Mouse (Mus musculus) embryonic facial prominence, embryonic 12.5 days (tissue): ENCODE measurements around the gene Areg. TPM values are rescaled to one million over a fixed set of nuclear protein-coding genes. Genes with fewer than 3 reads are reported as not detected.
A peak's percentile ranks its signal among the peaks of the same experiment; 100 is the strongest.

ENCODE experiments used
- ATAC-seq: fragments of 200-750 bp; cut with Nextera tagmentation; 2 replicates; pipeline ENCODE4 v1.8.0; 2017; ENCODE audit not compliant: insufficient number of reproducible peaks, insufficient read depth, low FRiP score, low TSS enrichment
- H3K27ac ChIP-seq: fragments of 300-500 bp; sonication (generic); 2 replicates; pipeline ENCODE4 v1.5.1; 2016; ENCODE audit warnings: mild to moderate bottlenecking
- H3K27me3 ChIP-seq: fragments of 300-500 bp; sonication (generic); 2 replicates; pipeline ENCODE4 v1.6.1; 2016; ENCODE audit warnings: mild to moderate bottlenecking, moderate library complexity
- H3K36me3 ChIP-seq: fragments of 300-500 bp; sonication (generic); 2 replicates; pipeline ENCODE4 v1.6.1; 2016; ENCODE audit warnings: mild to moderate bottlenecking
- H3K4me1 ChIP-seq: fragments of 300-500 bp; sonication (generic); 2 replicates; pipeline ENCODE4 v1.6.1; 2016
- H3K4me2 ChIP-seq: fragments of 300-500 bp; sonication (generic); replicated peaks from 2 replicates; pipeline ENCODE4 v1.6.1; 2016; ENCODE audit warnings: mild to moderate bottlenecking, moderate library complexity
- H3K4me3 ChIP-seq: fragments of 300-500 bp; sonication (generic); 2 replicates; pipeline ENCODE4 v1.5.1; 2016; ENCODE audit warnings: mild to moderate bottlenecking
- H3K9ac ChIP-seq: fragments of 300-500 bp; sonication (generic); 2 replicates; pipeline ENCODE4 v1.6.1; 2016; ENCODE audit warnings: mild to moderate bottlenecking, moderate library complexity
- H3K9me3 ChIP-seq: fragments of 300-500 bp; sonication (generic); 2 replicates; pipeline ENCODE4 v1.6.1; 2016; ENCODE audit warnings: mild to moderate bottlenecking, moderate library complexity
- WGBS: fragments of 180-500 bp; shearing (Covaris S2); methylation state at CpG from one replicate; pipeline ENCODE4 v1.1.7; 2016; 5-methylcytosine and 5-hydroxymethylcytosine counted together
- polyA plus RNA-seq: library from polyadenylated mRNA; unstranded; fragments of >200 nt; fragmentation: Nextera tagmentation; extraction: Ambion mirVana; gene quantifications from 2 replicates; pipeline ENCODE4 v1.2.1, GENCODE M21; 2016

The Areg gene
- polyA plus RNA-seq, 1 experiment from 2014 or later: 0.27 TPM

DNA sequence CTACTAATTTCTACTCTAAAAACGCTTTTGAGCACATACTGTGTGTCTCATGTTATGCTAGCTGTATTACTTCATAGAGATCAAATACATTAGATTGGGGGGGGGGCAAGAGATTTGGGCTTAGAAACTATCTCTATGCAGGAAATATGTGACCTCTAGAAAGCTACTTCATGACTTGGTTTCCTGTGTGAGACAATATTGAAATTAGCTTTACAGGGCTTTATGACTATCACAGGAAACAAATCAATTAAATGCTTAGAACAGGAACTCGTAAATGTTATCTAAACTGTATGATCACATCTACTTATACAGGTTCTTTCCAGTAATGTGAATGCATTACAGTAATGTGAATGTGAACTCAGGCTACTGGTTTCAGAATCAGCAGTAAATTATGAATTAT lies 15.3 kb upstream of the Areg start:
- no peak for ATAC-seq
- H3K27ac ChIP-seq: no peak overlapping the region
- H3K36me3 ChIP-seq: no peaks in the 10 kb centered on the region
- H3K4me1 ChIP-seq: no peaks in the 10 kb centered on the region
- no peaks in the 10 kb centered on the region for H3K27me3 ChIP-seq
- no peak overlapping the region for H3K4me3 ChIP-seq
- 87% methylated on average over 2 of the region's 2 CpGs for WGBS
- H3K4me2 ChIP-seq: no peak overlapping the region
- H3K9me3 ChIP-seq: no peaks in the 10 kb centered on the region
- H3K9ac ChIP-seq: no peak overlapping the region

DNA sequence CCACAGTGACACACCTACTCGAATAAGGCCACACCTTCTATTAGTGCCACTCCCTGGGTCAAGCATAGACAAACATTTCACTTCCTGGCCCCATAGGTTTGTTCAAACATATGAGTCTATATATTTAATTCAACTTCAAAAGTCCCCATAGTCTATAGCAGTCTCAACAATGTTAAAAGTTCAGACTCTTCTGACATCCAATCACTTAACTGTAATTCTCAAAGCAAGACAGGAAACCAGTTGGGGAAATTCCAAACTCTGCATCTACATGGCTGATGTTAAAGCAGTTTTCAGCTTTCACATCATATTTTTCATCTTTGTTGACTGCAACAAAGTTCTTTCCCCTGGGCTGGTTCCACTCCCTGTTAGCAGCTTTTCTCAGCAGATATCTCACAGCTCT lies 12.8 kb upstream of the Areg start:
- Histone ChIP-seq H3K9me3 (no peaks in the 10 kb centered on the region), H3K4me1 (no peaks in the 10 kb centered on the region), H3K4me2 (no peak overlapping the region), H3K27ac (no peak overlapping the region), H3K36me3 (no peaks in the 10 kb centered on the region), H3K9ac (no peak overlapping the region), H3K4me3 (no peak overlapping the region), H3K27me3 (no peaks in the 10 kb centered on the region)
- 88% methylated on average over 1 of the region's 1 CpGs for WGBS
- no peak for ATAC-seq

DNA sequence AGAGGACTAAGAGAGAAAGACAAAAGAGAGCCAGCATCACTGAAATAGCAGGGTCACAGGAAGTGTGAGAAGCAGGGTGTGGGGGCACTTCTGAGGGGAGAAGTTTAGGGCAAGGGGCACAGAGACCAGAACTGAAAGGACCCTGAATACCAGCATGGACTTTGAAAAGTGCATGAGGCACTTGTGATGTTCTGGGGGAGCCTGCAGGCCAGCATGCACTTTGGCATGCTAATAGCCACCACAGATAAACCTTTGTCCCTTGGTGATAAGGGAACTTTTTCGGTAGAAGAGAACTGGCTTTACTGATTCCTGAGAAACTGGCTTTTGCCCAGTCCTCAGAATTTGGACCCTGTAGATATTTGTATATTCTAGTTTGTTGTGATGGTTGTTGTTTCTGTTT lies 4.4 kb upstream of the Areg start:
- Histone ChIP-seq H3K36me3 (no peaks in the 10 kb centered on the region), H3K4me3 (no peak overlapping the region), H3K4me1 (peaks cover 4% of the 10 kb centered on the region; the same call in 1 of the 2 replicates), H3K9me3 (no peaks in the 10 kb centered on the region), H3K27ac (no peak overlapping the region), H3K4me2 (no peak overlapping the region), H3K9ac (no peak overlapping the region), H3K27me3 (peaks cover 7% of the 10 kb centered on the region; the same call in 1 of the 2 replicates)
- 40% methylated on average over 1 of the region's 1 CpGs for WGBS
- no peak for ATAC-seq

DNA sequence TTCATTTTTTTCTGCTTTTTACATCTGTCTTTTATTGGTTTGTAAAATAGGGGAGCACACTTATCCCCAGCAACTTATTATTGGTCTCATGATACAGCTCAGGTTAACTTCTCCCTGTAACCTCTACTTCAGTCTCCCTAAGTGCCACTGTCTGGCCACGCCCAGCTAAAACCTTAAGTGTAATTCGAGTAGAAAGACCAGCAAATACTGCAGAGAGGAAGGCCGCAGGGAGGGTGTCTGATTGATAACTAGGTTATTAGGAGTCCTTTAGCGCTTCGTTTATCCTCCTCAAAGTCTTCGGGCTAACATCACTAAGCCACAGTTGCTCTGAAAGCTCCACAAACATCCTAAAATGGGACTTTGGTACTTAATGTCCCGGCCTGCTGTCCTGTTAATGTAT lies 429 bp upstream of the Areg start:
- H3K9ac ChIP-seq: no peak overlapping the region
- no peaks in the 10 kb centered on the region for H3K9me3 ChIP-seq
- H3K4me2 ChIP-seq: peak overlapping the region; percentile 93
- H3K27ac ChIP-seq: no peak overlapping the region
- 2% methylated on average over 7 of the region's 7 CpGs for WGBS
- no peak for ATAC-seq
- H3K4me3 ChIP-seq: peak overlapping the region; percentile 51
- H3K27me3 ChIP-seq: peaks cover 21% of the 10 kb centered on the region
- H3K36me3 ChIP-seq: no peaks in the 10 kb centered on the region
- peaks cover 4% of the 10 kb centered on the region; the same call in 1 of the 2 replicates for H3K4me1 ChIP-seq

DNA sequence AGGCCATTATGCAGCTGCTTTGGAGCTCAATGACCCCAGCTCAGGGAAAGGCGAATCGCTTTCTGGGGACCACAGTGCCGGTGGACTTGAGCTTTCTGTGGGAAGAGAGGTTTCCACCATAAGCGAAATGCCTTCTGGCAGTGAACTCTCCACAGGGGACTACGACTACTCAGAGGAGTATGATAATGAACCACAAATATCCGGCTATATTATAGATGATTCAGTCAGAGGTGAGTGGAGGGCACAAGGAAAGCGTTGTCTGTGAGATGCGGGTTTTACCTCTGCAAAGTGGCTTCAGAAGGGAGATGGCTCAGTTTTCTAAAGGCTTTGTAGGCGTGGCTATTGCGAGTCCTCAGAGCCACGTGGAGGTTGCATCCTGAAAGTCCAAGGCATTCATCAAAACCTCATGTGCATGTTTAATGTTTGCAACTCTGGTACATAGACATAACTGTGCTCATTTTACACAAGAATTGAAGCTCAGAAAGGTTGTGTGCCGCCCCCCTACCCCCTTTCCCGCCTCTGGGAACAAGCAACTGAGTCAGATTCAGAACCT lies 1.6 kb downstream of the Areg start:
- H3K9ac ChIP-seq: no peak overlapping the region
- no peaks in the 10 kb centered on the region for H3K36me3 ChIP-seq
- no peak overlapping the region for H3K4me2 ChIP-seq
- no peak for ATAC-seq
- H3K27me3 ChIP-seq: peaks cover 21% of the 10 kb centered on the region
- H3K4me3 ChIP-seq: no peak overlapping the region
- peaks cover 4% of the 10 kb centered on the region; the same call in 1 of the 2 replicates for H3K4me1 ChIP-seq
- H3K27ac ChIP-seq: no peak overlapping the region
- 43% methylated on average over 13 of the region's 13 CpGs for WGBS
- no peaks in the 10 kb centered on the region for H3K9me3 ChIP-seq

DNA sequence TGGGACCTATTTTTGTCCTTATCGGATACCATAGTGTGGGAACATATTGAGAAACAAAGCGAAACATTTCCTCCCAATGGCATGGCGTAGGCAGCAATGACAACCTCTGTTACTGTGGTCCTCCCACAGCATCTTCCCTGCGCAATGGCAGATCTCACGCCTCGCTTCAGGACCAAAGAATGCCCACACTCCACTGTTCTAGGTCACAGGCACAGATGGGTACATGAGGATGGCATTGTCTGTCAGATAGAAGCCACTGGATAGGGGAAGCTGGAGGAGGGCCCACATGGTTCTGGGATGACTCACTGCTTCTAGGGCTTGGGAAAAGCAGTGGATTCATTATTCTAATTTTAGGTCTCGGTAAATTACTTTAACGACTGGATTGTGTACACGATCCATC lies 5.6 kb downstream of the Areg start:
- no peak overlapping the region for H3K27ac ChIP-seq
- no peak overlapping the region for H3K4me2 ChIP-seq
- H3K4me3 ChIP-seq: no peak overlapping the region
- H3K27me3 ChIP-seq: peaks cover 15% of the 10 kb centered on the region
- 84% methylated on average over 9 of the region's 9 CpGs for WGBS
- ATAC-seq: no peak
- H3K9me3 ChIP-seq: no peaks in the 10 kb centered on the region
- no peaks in the 10 kb centered on the region for H3K4me1 ChIP-seq
- no peak overlapping the region for H3K9ac ChIP-seq
- H3K36me3 ChIP-seq: no peaks in the 10 kb centered on the region

DNA sequence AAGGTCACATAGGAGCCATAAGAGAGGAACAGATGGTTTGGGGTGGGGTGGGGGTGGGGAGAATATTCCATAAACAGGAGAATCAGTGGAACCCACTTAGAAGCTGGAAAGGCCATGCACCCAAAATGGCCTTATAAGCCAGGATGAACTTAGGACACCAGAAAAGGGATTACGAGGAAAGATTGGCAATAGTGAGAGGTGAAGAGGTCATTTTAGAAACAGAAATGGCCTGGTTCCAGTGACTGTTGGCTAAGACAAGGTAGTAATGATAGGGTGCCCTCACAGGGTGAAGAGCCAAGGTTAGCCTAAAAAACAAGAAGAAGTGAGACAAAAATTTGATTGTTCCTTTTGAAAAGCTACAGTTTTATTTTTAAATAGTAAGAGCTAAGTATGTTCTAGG lies 7.6 kb downstream of the Areg start:
- no peak overlapping the region for H3K27ac ChIP-seq
- WGBS: 88% methylated on average over 1 of the region's 1 CpGs
- no peak overlapping the region for H3K4me2 ChIP-seq

DNA sequence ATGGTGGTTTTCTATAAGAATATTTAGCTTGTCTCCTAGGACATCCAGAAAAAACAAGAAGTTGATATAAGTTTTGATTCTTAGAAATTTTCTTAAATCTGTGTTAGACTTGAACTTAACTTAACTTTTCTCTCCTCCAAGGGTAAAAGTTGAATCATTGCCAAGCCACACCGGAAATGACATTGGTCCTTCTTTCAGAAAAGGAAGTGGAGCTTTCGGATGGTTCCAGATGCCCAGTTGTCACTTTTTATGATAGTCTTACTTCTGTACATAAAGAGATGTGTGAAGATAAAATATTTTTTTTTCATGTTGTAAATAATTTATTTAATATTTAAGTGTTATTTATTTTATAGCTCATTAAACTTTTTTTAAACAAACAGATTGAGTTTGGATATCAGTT lies 8.7 kb downstream of the Areg start:
- Histone ChIP-seq H3K4me3 (no peak overlapping the region), H3K4me2 (no peak overlapping the region), H3K9ac (no peak overlapping the region), H3K36me3 (no peaks in the 10 kb centered on the region), H3K9me3 (no peaks in the 10 kb centered on the region), H3K27ac (no peak overlapping the region), H3K4me1 (no peaks in the 10 kb centered on the region), H3K27me3 (no peaks in the 10 kb centered on the region)
- WGBS: 85% methylated on average over 2 of the region's 2 CpGs
- ATAC-seq: no peak

More for the DNA sequence above, 7.6 kb downstream of the Areg start:
- no peaks in the 10 kb centered on the region for H3K9me3 ChIP-seq
- H3K27me3 ChIP-seq: no peaks in the 10 kb centered on the region
- no peak overlapping the region for H3K4me3 ChIP-seq
- no peak for ATAC-seq
- H3K4me1 ChIP-seq: no peaks in the 10 kb centered on the region
- H3K36me3 ChIP-seq: no peaks in the 10 kb centered on the region
- no peak overlapping the region for H3K9ac ChIP-seq

DNA sequence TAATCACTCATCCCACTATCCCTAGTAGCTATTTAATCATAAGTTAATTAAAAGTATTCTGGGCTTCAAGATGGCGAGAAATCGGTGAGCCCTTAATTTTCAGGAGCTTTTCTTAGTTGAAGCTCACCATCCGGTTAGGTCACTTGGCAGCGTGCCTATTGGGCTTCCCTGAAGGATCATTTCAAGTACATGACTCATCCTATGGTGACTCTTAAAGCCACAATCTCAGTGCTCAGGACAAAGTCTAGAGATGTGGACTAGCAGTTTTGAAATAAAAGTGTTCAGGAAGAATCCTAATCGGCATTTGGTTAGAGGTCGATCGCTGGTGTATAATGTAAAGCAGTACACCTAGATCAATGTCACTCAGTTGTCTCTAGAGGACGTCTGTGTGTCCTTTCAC lies 17.3 kb downstream of the Areg start:
- no peaks in the 10 kb centered on the region for H3K9me3 ChIP-seq
- no peak overlapping the region for H3K27ac ChIP-seq
- ATAC-seq: no peak
- H3K4me2 ChIP-seq: no peak overlapping the region
- no peak overlapping the region for H3K4me3 ChIP-seq
- no peaks in the 10 kb centered on the region for H3K27me3 ChIP-seq
- no peaks in the 10 kb centered on the region for H3K4me1 ChIP-seq
- WGBS: 84% methylated on average over 8 of the region's 8 CpGs
- no peaks in the 10 kb centered on the region for H3K36me3 ChIP-seq
- H3K9ac ChIP-seq: no peak overlapping the region

DNA sequence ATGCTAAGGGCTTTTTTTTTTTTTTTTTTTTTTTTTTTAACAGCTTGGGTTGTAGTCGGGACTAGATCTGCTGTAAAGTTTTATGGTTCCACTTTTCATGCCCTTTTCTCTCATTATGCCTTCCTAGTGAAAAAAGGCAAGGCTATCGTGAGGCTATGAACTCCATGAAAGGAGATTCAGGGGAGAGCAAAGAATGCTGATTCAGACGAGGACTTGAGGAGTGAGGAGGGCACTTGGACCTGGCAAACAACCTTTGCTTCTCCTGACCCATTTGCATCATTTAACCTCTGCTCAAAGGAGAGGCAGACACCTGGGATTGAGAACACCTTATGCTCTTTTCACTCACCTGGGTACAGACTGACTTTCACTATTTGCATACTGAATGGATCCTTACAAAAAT lies 17.8 kb downstream of the Areg start:
- no peak overlapping the region for H3K9ac ChIP-seq
- no peak overlapping the region for H3K4me3 ChIP-seq
- no peaks in the 10 kb centered on the region for H3K36me3 ChIP-seq
- ATAC-seq: no peak
- H3K27ac ChIP-seq: no peak overlapping the region
- 53% methylated on average over 3 of the region's 3 CpGs for whole genome bisulfite sequencing
- H3K4me2 ChIP-seq: no peak overlapping the region
- H3K4me1 ChIP-seq: no peaks in the 10 kb centered on the region
- H3K9me3 ChIP-seq: no peaks in the 10 kb centered on the region
- H3K27me3 ChIP-seq: no peaks in the 10 kb centered on the region

DNA sequence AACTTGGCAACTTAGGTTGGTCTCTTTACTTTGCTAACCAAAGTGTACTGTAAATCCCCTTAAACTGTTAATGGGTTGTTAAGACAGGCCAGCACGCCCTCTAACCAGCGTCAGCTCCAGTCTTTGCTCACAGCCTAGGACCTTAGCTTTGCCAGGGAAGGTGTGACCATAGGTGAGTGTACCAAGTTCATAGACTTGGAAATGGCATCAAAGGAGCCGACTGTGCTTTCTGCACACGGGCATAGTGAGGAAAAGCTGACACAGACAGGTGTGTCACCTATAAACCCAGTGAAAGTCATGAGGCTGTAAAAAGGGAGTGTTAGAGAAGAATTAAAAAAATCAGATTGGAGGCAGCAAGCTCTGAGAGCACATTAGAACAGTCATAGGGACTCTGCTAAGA lies 23.4 kb downstream of the Areg start:
- Histone ChIP-seq H3K9me3 (no peaks in the 10 kb centered on the region), H3K9ac (no peak overlapping the region), H3K27me3 (no peaks in the 10 kb centered on the region), H3K4me3 (no peak overlapping the region), H3K4me2 (no peak overlapping the region), H3K4me1 (no peaks in the 10 kb centered on the region), H3K36me3 (no peaks in the 10 kb centered on the region), H3K27ac (no peak overlapping the region)
- 85% methylated on average over 4 of the region's 4 CpGs for WGBS
- ATAC-seq: no peak

DNA sequence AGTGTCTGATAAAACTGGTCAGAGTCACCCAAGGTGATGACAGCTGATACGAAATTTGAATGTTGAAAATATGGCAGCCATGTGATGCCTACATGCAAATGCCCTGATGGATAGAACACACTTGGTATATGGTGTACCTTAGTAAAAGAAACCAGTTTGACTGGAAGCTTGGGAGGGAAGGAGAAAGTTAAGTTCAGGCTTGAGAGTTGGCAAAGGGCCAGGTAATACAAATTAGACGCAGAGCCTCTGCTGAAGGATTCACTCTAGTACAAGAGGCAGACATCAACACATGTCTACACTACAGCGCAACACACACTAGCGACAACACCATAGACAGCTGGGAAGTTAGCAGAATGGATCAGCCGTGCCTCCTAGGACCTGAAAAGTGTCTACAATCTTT lies 27.2 kb downstream of the Areg start:
- Histone ChIP-seq H3K4me1 (no peaks in the 10 kb centered on the region), H3K27me3 (no peaks in the 10 kb centered on the region), H3K9me3 (no peaks in the 10 kb centered on the region), H3K36me3 (no peaks in the 10 kb centered on the region), H3K9ac (no peak overlapping the region), H3K4me3 (no peak overlapping the region), H3K27ac (no peak overlapping the region), H3K4me2 (no peak overlapping the region)
- ATAC-seq: no peak
- 88% methylated on average over 5 of the region's 5 CpGs for WGBS

DNA sequence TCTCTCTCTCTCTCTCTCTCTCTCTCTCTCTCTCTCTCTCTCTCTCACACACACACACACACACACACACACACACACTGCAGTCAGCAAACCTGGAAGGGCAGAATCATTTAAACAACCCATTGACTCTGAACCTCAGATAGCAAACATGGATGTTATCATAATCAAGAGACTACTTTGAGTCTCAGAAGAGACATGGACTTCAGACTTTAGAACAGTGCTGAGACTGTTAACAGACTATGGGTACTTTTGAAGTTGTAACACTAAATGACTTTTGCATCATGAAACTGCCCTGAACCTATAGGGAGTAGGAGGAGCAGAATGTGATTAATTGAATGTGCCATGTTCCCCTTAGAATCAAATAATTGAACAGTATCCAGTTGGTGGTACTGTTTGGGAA lies 37.0 kb downstream of the Areg start:
- Histone ChIP-seq H3K9ac (no peak overlapping the region), H3K4me2 (no peak overlapping the region), H3K4me1 (no peaks in the 10 kb centered on the region), H3K36me3 (no peaks in the 10 kb centered on the region), H3K9me3 (no peaks in the 10 kb centered on the region), H3K27me3 (no peaks in the 10 kb centered on the region), H3K4me3 (no peak overlapping the region), H3K27ac (no peak overlapping the region)
- ATAC-seq: no peak
